Mouse (Mus musculus) neural tube, embryonic 11.5 days (tissue): ENCODE results near the gene Acacb. TPM values are rescaled to one million over a fixed set of nuclear protein-coding genes. Genes with fewer than 3 reads are reported as not detected.

ENCODE experiments used
- ATAC-seq: fragments of 200-750 bp; cut with Nextera tagmentation; 2 replicates; pipeline ENCODE4 v1.8.0; 2017; ENCODE audit warnings: moderate number of reproducible peaks, mild to moderate bottlenecking, moderate TSS enrichment, moderate library complexity; ENCODE audit not compliant: insufficient read depth, low FRiP score, low TSS enrichment
- DNase-seq: peaks from one replicate; pipeline ENCODE4 v3.0.0-alpha.2; 2015; ENCODE audit warnings: low spot score
- H3K27ac ChIP-seq: fragments of 300-500 bp; sonication (generic); 2 replicates; pipeline ENCODE4 v1.5.1; 2014; ENCODE audit warnings: low read depth, mild to moderate bottlenecking, low read length
- H3K27me3 ChIP-seq: fragments of 300-500 bp; sonication (generic); 2 replicates; pipeline ENCODE4 v1.6.1; 2014; ENCODE audit warnings: mild to moderate bottlenecking, low read length, mixed read lengths; ENCODE audit not compliant: control insufficient read depth, insufficient read depth
- H3K36me3 ChIP-seq: fragments of 300-500 bp; sonication (generic); 2 replicates; pipeline ENCODE4 v1.6.1; 2014; ENCODE audit warnings: mild to moderate bottlenecking, low read length, moderate library complexity, mixed read lengths; ENCODE audit not compliant: control insufficient read depth, insufficient read depth
- H3K4me1 ChIP-seq: fragments of 300-500 bp; sonication (generic); 2 replicates; pipeline ENCODE4 v1.6.1; 2014; ENCODE audit warnings: low read length, mixed read lengths; ENCODE audit not compliant: control insufficient read depth, insufficient read depth
- H3K4me2 ChIP-seq: fragments of 300-500 bp; sonication (generic); 2 replicates; pipeline ENCODE4 v1.6.1; 2014; ENCODE audit warnings: low read depth, mild to moderate bottlenecking, moderate library complexity
- H3K4me3 ChIP-seq: fragments of 300-500 bp; sonication (generic); 2 replicates; pipeline ENCODE4 v1.5.1; 2014; ENCODE audit warnings: low read depth, low read length
- H3K9ac ChIP-seq: fragments of 300-500 bp; sonication (generic); 2 replicates; pipeline ENCODE4 v1.6.1; 2014; ENCODE audit warnings: mild to moderate bottlenecking, low read length
- H3K9me3 ChIP-seq: fragments of 300-500 bp; sonication (generic); 2 replicates; pipeline ENCODE4 v1.6.1; 2016; ENCODE audit warnings: low read length; ENCODE audit not compliant: control insufficient read depth
- whole genome bisulfite sequencing: fragments of 180-500 bp; shearing (Covaris S2); extraction: QIAGEN DNeasy Blood & Tissue Kit; methylation state at CpG from one replicate; pipeline ENCODE4 v1.1.7; 2014; 5-methylcytosine and 5-hydroxymethylcytosine counted together
- polyA plus RNA-seq: library from polyadenylated mRNA; unstranded; fragments of >200 nt; fragmentation: Nextera tagmentation; extraction: Ambion mirVana; gene quantifications from 2 replicates; pipeline ENCODE4 v1.2.1, GENCODE M21; 2014

Acacb gene
- polyA plus RNA-seq, 1 experiment from 2014 or later, result 0.82 TPM

DNA sequence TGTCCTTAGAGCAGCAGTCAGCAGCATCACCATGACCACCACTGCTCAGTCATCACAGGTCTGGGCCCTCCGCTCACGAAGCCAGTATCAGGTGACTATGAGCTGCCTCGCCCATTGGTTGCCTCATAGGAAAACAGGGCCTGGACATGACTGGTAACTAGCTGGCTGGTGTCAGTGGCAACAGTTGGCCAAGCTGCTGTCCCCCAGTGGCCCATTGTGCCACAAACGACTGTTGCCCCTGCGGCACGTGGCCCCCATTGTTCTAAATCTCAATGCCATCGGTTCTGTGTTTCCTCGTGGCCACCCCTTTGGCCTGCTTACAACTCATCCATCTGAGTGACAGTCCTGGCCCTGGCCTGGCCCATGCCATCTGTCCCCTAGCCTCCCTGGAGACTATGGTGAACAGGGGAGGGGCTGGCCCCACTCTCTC is 117.7 kb downstream of the Acacb start:
- no peak overlapping the region for H3K9ac ChIP-seq
- no peak overlapping the region for H3K27ac ChIP-seq
- no peak overlapping the region for H3K4me3 ChIP-seq
- H3K27me3 ChIP-seq, result 0 out of 2 replicates have a peak, but pooled peaks cover 7% of the 10 kb centered on the region
- no peak overlapping the region for H3K4me2 ChIP-seq
- no peaks in the 10 kb centered on the region for H3K36me3 ChIP-seq
- WGBS, result 53% methylated on average over 8 of the region's 8 CpGs
- H3K4me1 ChIP-seq, result 0 out of 2 replicates have a peak, but pooled peaks cover 5% of the 10 kb centered on the region
- no peaks in the 10 kb centered on the region for H3K9me3 ChIP-seq
- ATAC-seq (peak; percentile 68), DNase-seq (peak; percentile 60)

DNA sequence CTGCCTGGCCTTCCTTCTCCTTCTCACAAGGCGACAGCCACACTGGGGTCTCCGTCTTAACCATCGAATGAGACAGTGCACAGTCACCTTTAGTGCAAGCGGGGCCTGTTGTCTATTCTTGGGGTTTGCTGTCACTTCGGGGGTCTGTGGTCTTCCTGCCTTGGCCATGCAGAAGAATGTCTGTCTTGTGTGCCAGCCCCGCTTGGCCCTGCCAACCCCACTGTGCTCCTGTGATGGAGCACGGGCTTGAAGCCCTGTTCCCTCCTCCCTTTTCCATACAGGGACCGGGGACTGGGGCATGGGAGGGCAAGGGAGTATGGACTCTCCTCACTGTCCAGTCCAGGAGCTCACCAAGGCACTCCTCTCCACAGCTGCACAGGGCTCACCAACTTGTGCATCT is 118.5 kb downstream of the Acacb start:
- H3K4me1 ChIP-seq, result 0 out of 2 replicates have a peak, but pooled peaks cover 5% of the 10 kb centered on the region
- no peak overlapping the region for H3K9ac ChIP-seq
- DNase-seq (no peak), ATAC-seq (no peak)
- WGBS, result 87% methylated on average over 8 of the region's 8 CpGs
- no peaks in the 10 kb centered on the region for H3K36me3 ChIP-seq
- no peak overlapping the region for H3K27ac ChIP-seq
- 0 out of 2 replicates have a peak, but pooled peaks cover 9% of the 10 kb centered on the region for H3K27me3 ChIP-seq
- H3K4me2 ChIP-seq, result no peak overlapping the region
- H3K9me3 ChIP-seq, result no peaks in the 10 kb centered on the region
- H3K4me3 ChIP-seq, result no peak overlapping the region

DNA sequence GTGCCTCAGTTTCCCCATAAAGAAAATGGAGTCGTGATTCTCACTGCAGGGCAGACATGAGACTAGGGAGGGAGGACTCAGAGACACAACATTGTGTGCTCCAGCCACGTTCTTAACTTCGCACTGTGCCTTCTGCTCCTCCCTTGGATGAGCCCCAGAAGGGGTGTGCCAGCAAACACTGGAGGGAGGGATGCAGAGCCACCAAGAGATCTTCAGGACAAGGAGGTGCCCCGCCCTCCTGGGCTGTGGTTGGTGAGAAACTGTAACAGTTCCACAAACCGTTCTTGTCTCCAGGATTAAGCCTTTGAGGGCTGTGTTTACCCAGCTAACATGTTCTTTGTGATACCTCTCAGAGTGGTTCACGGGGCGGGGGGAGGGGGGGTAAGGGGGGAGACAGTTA is 122.3 kb downstream of the Acacb start:
- Histone ChIP-seq H3K4me3 (no peak overlapping the region), H3K36me3 (no peaks in the 10 kb centered on the region), H3K4me1 (peaks cover 11% of the 10 kb centered on the region), H3K27ac (no peak overlapping the region), H3K9me3 (no peaks in the 10 kb centered on the region), H3K9ac (no peak overlapping the region), H3K27me3 (peaks cover 40% of the 10 kb centered on the region), H3K4me2 (no peak overlapping the region)
- DNase-seq (no peak), ATAC-seq (no peak)
- 57% methylated on average over 7 of the region's 7 CpGs for WGBS

DNA sequence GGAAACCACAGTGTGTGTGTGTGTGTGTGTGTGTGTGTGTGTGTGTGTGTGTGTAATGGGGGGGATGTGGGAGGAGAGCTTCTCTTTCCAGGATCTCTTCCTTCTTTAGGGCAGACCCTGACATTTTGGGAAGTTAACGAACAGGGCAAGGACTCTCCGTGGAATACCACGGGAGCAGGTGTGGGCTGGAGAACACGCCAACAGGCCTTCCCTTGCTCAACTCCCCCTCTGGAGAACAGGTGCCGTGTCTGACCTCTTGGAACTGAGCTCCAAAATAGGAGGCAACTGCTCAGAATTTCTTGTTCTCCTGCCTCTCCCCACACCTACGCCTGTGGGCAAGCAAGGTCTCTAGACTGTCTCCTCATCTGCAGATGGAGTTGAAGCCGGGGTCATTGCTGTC is 123.2 kb downstream of the Acacb start:
- peaks cover 17% of the 10 kb centered on the region for H3K4me1 ChIP-seq

GRCm38 (mm10) chr5:114269984-114270383 is 123.6 kb downstream of the Acacb start:
- H3K4me3 ChIP-seq, result no peak overlapping the region
- no peaks in the 10 kb centered on the region for H3K9me3 ChIP-seq
- 9% methylated on average over 12 of the region's 12 CpGs for WGBS
- H3K9ac ChIP-seq, result no peak overlapping the region
- H3K27ac ChIP-seq, result no peak overlapping the region
- H3K36me3 ChIP-seq, result no peaks in the 10 kb centered on the region
- ATAC-seq, result no peak
- peaks cover 53% of the 10 kb centered on the region for H3K27me3 ChIP-seq
- peaks cover 17% of the 10 kb centered on the region for H3K4me1 ChIP-seq
- no peak overlapping the region for H3K4me2 ChIP-seq
- no peak for DNase-seq

More for the DNA sequence above, 123.2 kb downstream of the Acacb start:
- H3K27ac ChIP-seq, result no peak overlapping the region
- ATAC-seq, result no peak
- H3K27me3 ChIP-seq, result peaks cover 48% of the 10 kb centered on the region
- no peak for DNase-seq
- WGBS, result 73% methylated on average over 7 of the region's 7 CpGs
- H3K9ac ChIP-seq, result no peak overlapping the region
- H3K9me3 ChIP-seq, result no peaks in the 10 kb centered on the region
- no peak overlapping the region for H3K4me2 ChIP-seq
- no peaks in the 10 kb centered on the region for H3K36me3 ChIP-seq
- no peak overlapping the region for H3K4me3 ChIP-seq

DNA sequence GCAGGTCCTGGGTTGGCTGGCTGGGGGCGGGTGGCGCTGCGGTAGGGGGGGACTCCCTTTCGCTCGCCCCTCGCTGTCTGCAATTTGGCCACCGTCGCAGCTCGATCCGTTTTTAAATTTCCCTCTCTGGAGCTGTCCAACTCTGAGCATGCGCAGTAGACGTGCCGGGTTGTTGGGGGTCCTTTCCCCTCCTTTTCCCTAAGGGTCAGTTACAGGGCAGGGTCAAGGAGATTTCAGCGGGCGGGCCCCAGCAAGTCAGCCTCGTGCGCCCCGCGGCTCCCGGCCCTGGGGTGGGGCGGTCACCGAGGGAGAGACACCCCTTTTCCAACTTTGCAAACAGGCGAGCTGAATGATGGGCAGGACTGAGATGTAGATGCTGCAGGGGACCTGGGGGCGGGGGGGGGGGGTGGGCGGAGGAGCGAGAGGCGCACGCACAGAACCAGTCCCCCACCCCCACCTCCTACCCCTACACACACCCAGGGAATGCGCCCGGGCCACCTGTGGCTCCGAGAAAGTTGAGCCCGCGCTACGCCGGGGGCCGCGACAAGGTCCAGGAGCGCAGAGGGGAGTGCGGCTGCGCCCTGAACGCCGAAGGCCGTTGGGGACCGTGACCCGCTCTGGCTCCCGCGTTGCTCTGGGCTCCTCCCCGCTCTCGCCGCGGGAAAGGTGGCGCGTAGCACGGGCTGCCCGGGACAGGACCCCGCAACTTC is 127.5 kb downstream of the Acacb start, which contains the start of gene Foxn4:
TSS of gene Foxn4 (minus strand) at position 115 of the 710 bp plus-strand sequence.
- Histone ChIP-seq H3K4me2 (peak within 1 kb of the TSS; percentile 47), H3K4me1 (peaks cover 21% of the 10 kb centered on the region), H3K27me3 (peaks cover 80% of the 10 kb centered on the region), H3K27ac (no peak within 1 kb of the TSS), H3K36me3 (no peaks in the 10 kb centered on the region), H3K9me3 (no peaks in the 10 kb centered on the region), H3K9ac (peak within 1 kb of the TSS; percentile 18), H3K4me3 (peak within 1 kb of the TSS; percentile 34)
- WGBS, result 0% methylated on average over 51 of the region's 56 CpGs
- ATAC-seq, result no peak
- DNase-seq, result peak; percentile 55

DNA sequence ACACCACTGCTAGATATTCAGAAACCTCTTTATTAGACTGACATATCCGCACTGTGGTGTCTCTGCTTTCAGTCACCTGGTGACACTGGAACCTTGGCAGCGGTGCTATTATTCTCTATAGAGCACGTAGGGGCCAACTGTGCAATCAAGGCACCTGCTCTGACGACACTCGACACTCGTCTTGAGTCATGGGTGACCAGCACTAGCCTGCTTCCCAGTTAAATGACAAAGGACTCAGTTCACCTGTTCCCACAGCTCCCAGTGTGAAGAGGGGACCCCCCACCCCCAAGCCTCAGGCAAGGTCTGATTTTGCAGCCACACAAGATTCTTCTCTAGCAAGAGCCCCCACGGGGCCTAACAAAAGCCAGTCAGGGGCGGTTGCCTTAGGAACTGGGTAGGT is 129.0 kb downstream of the Acacb start:
- ATAC-seq (no peak), DNase-seq (no peak)
- 9% methylated on average over 8 of the region's 8 CpGs for WGBS
- H3K9ac ChIP-seq, result no peak overlapping the region
- peaks cover 76% of the 10 kb centered on the region for H3K27me3 ChIP-seq
- H3K4me3 ChIP-seq, result no peak overlapping the region
- H3K4me1 ChIP-seq, result peaks cover 24% of the 10 kb centered on the region
- H3K4me2 ChIP-seq, result no peak overlapping the region
- no peak overlapping the region for H3K27ac ChIP-seq
- no peaks in the 10 kb centered on the region for H3K9me3 ChIP-seq
- no peaks in the 10 kb centered on the region for H3K36me3 ChIP-seq

DNA sequence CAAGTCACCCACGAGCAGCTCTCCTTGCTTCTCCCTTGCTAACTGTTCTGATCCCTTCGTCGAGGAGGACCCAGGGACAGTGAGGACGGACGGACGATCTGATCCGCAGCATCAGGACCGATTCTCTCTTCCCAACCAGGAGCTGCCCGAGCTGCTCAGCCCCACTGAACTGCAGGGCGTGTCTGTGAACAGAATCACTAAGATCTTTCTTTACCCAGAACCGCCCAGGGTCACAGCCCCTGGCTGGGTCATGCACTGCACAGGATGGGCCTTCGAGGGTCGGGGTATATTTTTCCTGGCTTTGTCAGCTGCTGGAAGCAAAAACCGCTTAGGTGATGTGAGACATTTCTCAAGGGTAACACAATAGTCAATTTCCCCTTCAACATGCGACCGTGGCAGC is 129.7 kb downstream of the Acacb start:
- no peak overlapping the region for H3K9ac ChIP-seq
- no peak overlapping the region for H3K27ac ChIP-seq
- no peak overlapping the region for H3K4me3 ChIP-seq
- H3K4me2 ChIP-seq, result no peak overlapping the region
- 27% methylated on average over 16 of the region's 16 CpGs for WGBS
- no peak for ATAC-seq
- H3K4me1 ChIP-seq, result peaks cover 24% of the 10 kb centered on the region
- peaks cover 74% of the 10 kb centered on the region for H3K27me3 ChIP-seq
- DNase-seq, result no peak
- H3K9me3 ChIP-seq, result no peaks in the 10 kb centered on the region
- H3K36me3 ChIP-seq, result no peaks in the 10 kb centered on the region
